Comparison of ENCODE assay signal across 32 mouse cellular contexts in the genomic region with DNA sequence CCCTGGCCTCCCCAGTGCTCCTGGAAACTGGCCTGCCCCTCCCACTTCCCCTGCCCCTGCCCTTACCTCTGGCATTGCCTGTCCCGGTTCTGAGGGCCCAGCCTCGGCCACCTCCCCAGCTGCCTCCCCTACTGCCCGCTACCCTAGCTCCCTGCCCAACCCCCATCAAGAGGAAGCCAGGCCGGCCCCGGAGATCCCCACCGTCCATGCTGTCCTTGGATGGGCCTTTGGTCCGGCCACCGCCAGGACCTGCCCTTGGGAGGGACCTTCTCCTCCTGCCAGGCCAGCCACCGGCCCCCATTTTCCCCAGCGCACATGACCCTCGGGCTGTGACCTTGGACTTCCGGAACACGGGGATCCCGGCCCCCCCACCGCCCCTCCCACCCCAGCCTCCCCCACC. TPM values are rescaled to one million over a fixed set of nuclear protein-coding genes. Genes with fewer than 3 reads are reported as not detected.
DNase-seq lines count a peak whose midpoint lies in the region.
"Had no signal": no experiment of that assay in that cellular context is flagged by ENCODE, and none has a peak within 500 bp of the region (broad histone marks: within the 10 kb centered on the region; RNA-seq: fewer than 3 reads in every experiment).

No protein-coding gene starts in this region.

- DNase-seq in kidney, postnatal 10 days, result peak; percentile 15
- no peak for DNase-seq in kidney, postnatal 36 days
- peak; percentile 66 for DNase-seq in ovary, adult 18-20 months (ENCODE audit: low spot score)
- DNase-seq in ovary, postnatal 14 days (ENCODE audit: low spot score), result no peak
- DNase-seq in adrenal gland, adult 2 months, result peak; percentile 85
- peak; percentile 85 for DNase-seq in adrenal gland, postnatal 14 days
- no peak for DNase-seq in left cerebral cortex, adult 9 months (ENCODE audit: low spot score in 2 of 2)
- DNase-seq: cerebellum, adult 8-10 months; gastrocnemius, postnatal 25 days; heart, adult 18-20 months; kidney, adult 11 months; liver, postnatal 0 days; lung, postnatal 10 days; right cerebral cortex, adult 18-20 months; right cerebral cortex, postnatal 4 days had no signal

RNA-seq across cellular contexts. Expression of a gene that starts 8.9 kb away (rescaled TPM):
- 10 to 100 TPM; 20.5 to 29.1 TPM for total RNA-seq in adrenal gland, adult 2 months (2021)
- polyA plus RNA-seq in adrenal gland, adult 2 months (2012; rRNA removed), result 17.9 and 22.6 TPM in 2 replicates
- 25.6 and 28.6 TPM in 2 replicates for total RNA-seq in adrenal gland, postnatal 14 days (2021)

RNA-seq across cellular contexts. Expression of a gene that starts 18.3 kb away (rescaled TPM):
- total RNA-seq in adrenal gland, adult 2 months (2021), result 10 to 100 TPM; 20.5 to 24.0 TPM
- polyA plus RNA-seq in adrenal gland, adult 2 months (2012; rRNA removed), result 17.2 and 22.3 TPM in 2 replicates
- total RNA-seq in adrenal gland, postnatal 14 days (2021), result 25.5 and 29.7 TPM in 2 replicates

RNA-seq across cellular contexts. Expression of a gene that starts 22.2 kb away (rescaled TPM):
- total RNA-seq in adrenal gland, adult 2 months (2021), result 10 to 100 TPM in 1 of 2 experiments, 1 to 10 TPM in 1; 5.0 to 11.2 TPM
- 1.0 and 2.2 TPM in 2 replicates for polyA plus RNA-seq in adrenal gland, adult 2 months (2012; rRNA removed)
- 9.9 and 203 TPM in 2 replicates for total RNA-seq in adrenal gland, postnatal 14 days (2021)
- total RNA-seq: common myeloid progenitor, adult 5-6 weeks; gastrocnemius, postnatal 25 days; heart, postnatal 25 days; layer of hippocampus, adult 2 months; layer of hippocampus, postnatal 25 days; left cerebral cortex, postnatal 10 days; megakaryocyte progenitor cell, adult 5-6 weeks had no signal
- polyA plus RNA-seq: activated CD4-positive, CD25-positive, alpha-beta regulatory T cell, adult 4 months; C2C12; embryonic facial prominence, embryonic 15.5 days; forebrain, embryonic 16.5 days; heart, embryonic 14.5 days; hindbrain, embryonic 12.5 days; limb, embryonic 14.5 days; midbrain, embryonic 12.5 days; neural tube, embryonic 11.5 days; stomach, embryonic 14.5 days; thymus, postnatal 0 days had no signal

RNA-seq across cellular contexts. Expression of a gene that starts 27.8 kb away (rescaled TPM):
- 1 to 10 TPM in 1 of 2 experiments, under 1 TPM in 1; 0.84 to 3.8 TPM for total RNA-seq in adrenal gland, adult 2 months (2021)
- polyA plus RNA-seq in adrenal gland, adult 2 months (2012; rRNA removed), result 1.7 and 3.6 TPM in 2 replicates
- 0.89 and 4.2 TPM in 2 replicates for total RNA-seq in adrenal gland, postnatal 14 days (2021)

Comparison
In these comparisons a context has a peak if more than half of its experiments do, and no peak if none do; other contexts are left out.
1. DNase-seq: peak in kidney, postnatal 10 days (single experiment), ovary, adult 18-20 months (single experiment), adrenal gland, adult 2 months (single experiment) and adrenal gland, postnatal 14 days (single experiment); none in kidney, postnatal 36 days (0 of 2), ovary, postnatal 14 days (single experiment) and left cerebral cortex, adult 9 months (0 of 2).